Mouse (Mus musculus) hindlimb bud, embryonic 11.5 days (tissue): ENCODE data around the gene Olfr186.
"Not testable (repeated sequence)": the region's sequence is repeated elsewhere in the genome, so short reads cannot be mapped to it uniquely, and the experiment has no call there.

ENCODE experiments used
- DNase-seq: peaks from one replicate; pipeline ENCODE4 v3.0.0-alpha.2; 2012; ENCODE audit warnings: low read depth, low spot score; ENCODE audit errors: extremely low spot score

The Olfr186 gene

GRCm38 (mm10) chr16:59030191-59030590 is at the start of gene Olfr186:
Gene Olfr186 (minus strand): TSS chr16:59030291.
- DNase-seq = no peak

- no peak for DNase-seq
These were observed 47.8 kb upstream of the Olfr186 start, which contains the start of gene Olfr190 for GRCm38 (mm10) chr16:59077905-59078304. Gene Olfr190 (minus strand): TSS chr16:59078005.

GRCm38 (mm10) chr16:59073520-59073919 is 43.4 kb upstream of the Olfr186 start:
- no peak for DNase-seq

- no peak for DNase-seq
These were observed 41.7 kb upstream of the Olfr186 start for GRCm38 (mm10) chr16:59071755-59072154.

GRCm38 (mm10) chr16:59062411-59062810 is 32.3 kb upstream of the Olfr186 start:
- DNase-seq = not testable (repeated sequence)

- DNase-seq = not testable (repeated sequence)
These were observed 19.2 kb upstream of the Olfr186 start for GRCm38 (mm10) chr16:59049286-59049685.

- no peak for DNase-seq
These were observed 18.8 kb upstream of the Olfr186 start for GRCm38 (mm10) chr16:59048860-59049259.

- DNase-seq = no peak
These were observed 17.5 kb upstream of the Olfr186 start for GRCm38 (mm10) chr16:59047579-59047978.

- DNase-seq = no peak
These were observed 15.7 kb upstream of the Olfr186 start for GRCm38 (mm10) chr16:59045835-59046234.

- DNase-seq = no peak
These were observed 9.6 kb upstream of the Olfr186 start, which contains the start of gene Olfr187 for GRCm38 (mm10) chr16:59039710-59040109. Gene Olfr187 (minus strand): TSS chr16:59039767.

- DNase-seq = no peak
These were observed 16.6 kb downstream of the Olfr186 start for GRCm38 (mm10) chr16:59013357-59014018.

- no peak for DNase-seq
These were observed 22.9 kb downstream of the Olfr186 start for GRCm38 (mm10) chr16:59007146-59007545.

GRCm38 (mm10) chr16:58995057-58995456 is 35.0 kb downstream of the Olfr186 start, which contains the start of gene Olfr183:
Gene Olfr183 (plus strand): TSS chr16:58995357.
- no peak for DNase-seq
